Mouse (Mus musculus) layer of hippocampus, adult 9-10 months (tissue): ENCODE data around the gene Gse1.

ENCODE experiments used
- DNase-seq: peaks from one replicate; pipeline ENCODE4 v3.0.0; 2022; ENCODE audit warnings: low spot score

Gene Gse1

DNA sequence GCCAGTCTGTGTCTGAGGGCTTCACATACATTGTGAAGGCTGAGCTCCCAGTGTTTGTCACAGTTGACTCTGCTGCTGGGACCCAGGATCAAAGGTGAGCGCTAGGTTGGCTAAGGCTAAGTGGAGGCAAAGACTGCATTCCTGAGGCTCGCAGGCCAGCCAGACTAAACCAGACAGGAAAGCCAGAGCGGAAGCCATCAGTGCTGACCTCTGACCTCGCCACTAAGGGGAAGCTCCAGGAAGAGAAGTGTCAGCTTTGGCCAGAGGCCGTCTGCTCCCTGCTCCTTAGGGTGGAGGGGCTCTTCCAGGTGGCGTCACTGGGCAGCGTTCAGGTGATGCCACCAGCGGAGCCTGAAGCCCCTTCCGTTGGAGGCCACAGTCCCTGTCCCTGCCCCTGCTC is 347.5 kb downstream of the Gse1 start:
- DNase-seq = no peak

DNA sequence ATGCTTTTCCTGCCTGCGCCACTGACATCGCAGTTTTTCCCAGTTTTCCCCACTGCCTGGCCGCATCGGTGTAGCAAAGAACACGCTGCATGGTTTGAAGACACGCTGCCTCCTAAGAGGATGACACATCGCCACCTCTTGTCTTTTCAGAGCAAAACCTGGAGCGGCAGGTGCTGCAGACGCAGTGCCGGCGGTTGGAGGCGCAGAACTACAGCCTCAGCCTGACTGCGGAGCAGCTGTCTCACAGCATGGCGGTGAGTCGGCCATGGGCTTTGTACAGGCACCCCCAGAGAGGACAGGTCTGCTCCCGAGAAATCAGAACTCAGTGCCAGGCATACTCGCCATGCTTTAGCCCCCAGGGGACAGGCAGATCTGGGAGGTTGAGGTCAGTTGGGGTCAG is 349.6 kb downstream of the Gse1 start:
- no peak for DNase-seq

DNA sequence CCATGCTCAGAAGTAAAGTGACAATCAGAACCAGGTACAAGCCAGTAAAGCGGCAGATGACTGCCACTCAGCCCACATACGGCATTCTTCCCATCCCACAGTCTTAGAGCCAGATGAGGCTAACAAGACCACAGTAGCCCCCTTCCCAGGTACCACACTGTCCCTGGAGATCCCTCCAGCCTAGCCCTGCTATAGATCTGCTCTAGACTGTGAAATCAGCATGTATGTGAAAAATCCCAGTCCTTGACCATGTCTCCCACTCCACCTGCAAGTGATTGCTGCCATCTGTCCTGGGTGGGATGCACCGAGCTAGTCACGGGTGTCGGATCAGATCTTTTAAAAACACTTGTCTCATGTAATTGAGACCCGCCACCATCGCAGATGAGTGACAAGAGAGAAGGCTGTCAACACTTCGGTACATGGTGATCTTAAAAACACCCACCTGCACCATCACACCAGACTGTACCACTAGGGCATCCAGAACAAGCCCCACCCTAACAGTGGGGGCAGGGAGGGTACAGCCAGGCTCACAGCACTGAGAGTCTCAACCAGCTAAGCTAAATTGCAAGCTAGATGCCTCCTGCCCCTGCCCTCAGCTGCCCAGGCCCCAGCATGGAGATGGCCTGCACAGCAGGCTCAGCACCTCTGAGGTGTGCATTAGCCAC is 352.2 kb downstream of the Gse1 start:
- DNase-seq = no peak

- DNase-seq = no peak
Measured at GRCm38 (mm10) chr8:120581329-120581728, 353.1 kb downstream of the Gse1 start.

DNA sequence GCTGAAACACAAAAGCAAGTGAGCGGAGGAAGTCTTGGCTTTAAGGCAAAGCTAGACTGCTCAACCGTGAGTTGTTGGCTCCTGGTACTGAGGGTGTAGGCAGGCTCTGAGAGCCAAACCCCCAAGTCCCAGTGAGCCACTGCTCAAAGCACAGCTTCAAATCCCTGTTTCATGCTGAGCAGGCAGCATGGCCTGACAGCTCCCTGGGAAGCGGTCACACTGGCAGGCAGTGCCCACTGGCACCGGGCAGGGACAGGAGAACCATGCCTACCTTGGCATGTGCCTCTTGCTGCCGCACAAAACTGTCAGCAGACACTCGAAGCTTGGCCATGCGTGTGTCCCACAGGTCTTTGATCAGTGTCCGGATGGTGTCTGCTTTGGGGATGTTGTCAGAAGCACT is 353.6 kb downstream of the Gse1 start:
- no peak for DNase-seq

- no peak for DNase-seq
Measured at GRCm38 (mm10) chr8:120585521-120585920, 357.3 kb downstream of the Gse1 start.

- DNase-seq = peak; percentile 98
Measured at GRCm38 (mm10) chr8:120588908-120589771, 360.9 kb downstream of the Gse1 start, which contains the start of gene Gins2. TSS of gene Gins2 (minus strand) at chr8:120589304.

GRCm38 (mm10) chr8:120589921-120590320 is 361.7 kb downstream of the Gse1 start:
- no peak for DNase-seq

- DNase-seq = no peak
Measured at GRCm38 (mm10) chr8:120591587-120592292, 363.5 kb downstream of the Gse1 start.

GRCm38 (mm10) chr8:120594571-120594970 is 366.3 kb downstream of the Gse1 start:
- DNase-seq = no peak

- no peak for DNase-seq
Measured at GRCm38 (mm10) chr8:120595963-120596362, 367.7 kb downstream of the Gse1 start.

DNA sequence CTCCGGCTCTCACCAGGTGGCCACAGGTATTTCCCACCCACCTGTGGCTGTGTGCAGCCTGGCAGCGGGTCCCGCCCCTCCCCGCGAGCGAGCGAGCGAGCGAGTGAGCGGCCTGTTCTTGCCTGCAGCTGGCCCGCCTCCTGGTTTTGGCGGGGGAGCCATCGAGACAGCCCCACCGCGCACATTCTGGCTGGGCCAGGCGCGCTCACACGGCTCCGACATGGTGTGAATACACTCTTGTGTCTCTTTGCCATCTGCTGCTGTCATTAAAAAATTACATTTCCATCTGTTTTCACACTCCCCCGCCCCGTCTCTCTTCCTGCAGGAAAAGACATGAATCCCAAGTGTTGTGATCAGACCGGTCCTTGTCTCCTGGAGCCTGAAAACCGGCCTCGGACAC is 370.3 kb downstream of the Gse1 start:
- DNase-seq = peak; percentile 69

GRCm38 (mm10) chr8:120599504-120599903 is 371.2 kb downstream of the Gse1 start:
- peak; percentile 87 for DNase-seq

GRCm38 (mm10) chr8:120602672-120603071 is 374.4 kb downstream of the Gse1 start:
- no peak for DNase-seq

- DNase-seq = no peak
Measured at GRCm38 (mm10) chr8:120607460-120607859, 379.2 kb downstream of the Gse1 start.

- peak; percentile 71 for DNase-seq
Measured at GRCm38 (mm10) chr8:120607885-120608284, 379.6 kb downstream of the Gse1 start.

- DNase-seq = no peak
Measured at GRCm38 (mm10) chr8:120610824-120611223, 382.6 kb downstream of the Gse1 start.

DNA sequence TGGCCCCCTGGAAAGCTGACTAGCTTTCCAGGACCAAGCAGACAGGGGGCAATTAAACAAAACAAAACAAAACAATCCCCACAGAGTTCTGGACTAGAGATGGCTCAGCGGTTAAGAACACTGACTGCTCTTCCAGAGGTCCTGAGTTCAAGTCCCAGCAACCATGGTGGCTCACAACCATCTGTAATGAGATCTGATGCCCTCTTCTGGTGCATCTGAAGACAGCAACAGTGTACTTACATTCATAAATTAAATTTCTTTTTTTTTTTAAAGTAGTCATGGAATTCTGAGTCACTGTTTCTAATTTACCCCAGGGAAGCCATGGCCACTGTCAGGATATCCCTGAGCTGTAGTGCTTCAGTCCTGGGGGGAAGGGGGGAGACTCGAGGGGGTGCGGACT is 386.2 kb downstream of the Gse1 start:
- DNase-seq = no peak

- no peak for DNase-seq
Measured at GRCm38 (mm10) chr8:120616663-120617626, 388.7 kb downstream of the Gse1 start.

DNA sequence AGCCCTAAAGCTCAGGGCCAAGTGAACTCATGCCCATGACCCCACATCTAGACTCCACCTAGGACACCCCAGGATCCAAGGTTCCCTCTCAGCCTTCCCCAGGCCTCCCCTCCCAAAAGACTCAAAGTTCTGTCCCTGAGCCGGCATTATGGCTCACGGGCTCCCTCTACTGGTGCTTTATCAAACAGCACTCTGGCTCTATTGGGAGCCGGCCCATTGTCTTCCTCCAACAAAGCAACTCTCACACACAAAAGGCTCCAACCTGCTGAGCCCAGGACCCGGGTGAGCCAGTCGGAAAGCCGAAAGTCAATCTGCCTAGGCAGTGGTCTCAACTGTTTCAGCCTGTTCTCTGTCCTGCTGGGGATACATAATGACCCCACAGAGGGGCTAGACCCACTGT is 389.9 kb downstream of the Gse1 start:
- peak; percentile 71 for DNase-seq
